ENCODE assay signal across 19 mouse cellular contexts in the genomic region with DNA sequence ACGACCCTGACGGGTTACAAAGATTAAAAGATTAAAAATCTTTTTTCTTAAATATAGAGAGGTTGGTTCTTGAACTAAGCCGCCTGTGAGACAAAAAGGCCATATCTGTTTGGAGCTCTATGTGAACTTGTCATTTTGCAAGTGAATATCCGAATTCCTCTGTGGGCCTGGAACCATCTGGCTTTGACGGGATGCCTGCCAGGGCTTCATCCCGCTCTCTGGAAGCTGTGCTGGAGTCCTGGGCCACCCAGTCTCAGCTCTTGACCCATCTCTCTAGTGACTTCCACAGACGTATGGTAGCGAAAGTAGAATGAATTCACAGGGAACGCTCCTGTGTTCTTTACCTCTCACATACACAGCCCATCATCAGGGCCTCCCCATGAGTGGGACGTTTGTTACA. TPM values are rescaled to one million over a fixed set of nuclear protein-coding genes. Genes with fewer than 3 reads are reported as not detected.
DNase-seq lines count a peak whose midpoint lies in the region; ATAC-seq and TF ChIP-seq lines count a peak whose summit lies in the region.
"Had no signal": no experiment of that assay in that cellular context is flagged by ENCODE, and none has a peak within 500 bp of the region (broad histone marks: within the 10 kb centered on the region; RNA-seq: fewer than 3 reads in every experiment).

No protein-coding gene starts in this region.

- WGBS in cerebellum, adult 2 months = 33% methylated on average over 10 of the region's 10 CpGs
- 75% methylated on average over 10 of the region's 10 CpGs for WGBS in kidney, embryonic 16.5 days
- 62% methylated on average over 10 of the region's 10 CpGs for WGBS in stomach, postnatal 0 days

- no peak for TF ChIP-seq POLR2A in cerebellum, adult 2 months (IDR thresholded peaks at IDR 0.05; ENCODE audit: borderline replicate concordance, insufficient read depth, low read length)

- H3K4me3 ChIP-seq in cerebellum, adult 2 months (replicated peaks; ENCODE audit: insufficient read depth, low read depth, low read length) = no peak overlapping the region
- H3K4me3 ChIP-seq in kidney, embryonic 16.5 days (ENCODE audit: low read length) = no peak overlapping the region
- H3K4me3 ChIP-seq in stomach, postnatal 0 days (ENCODE audit: low read depth, low read length) = no peak overlapping the region
- H3K4me3 ChIP-seq: embryonic facial prominence, embryonic 12.5 days; forebrain, embryonic 15.5 days; hindbrain, embryonic 13.5 days had no signal

- peaks cover 6% of the 10 kb centered on the region for H3K4me1 ChIP-seq in cerebellum, adult 2 months (ENCODE audit: control insufficient read depth, insufficient read depth, low read length)
- peaks cover 14% of the 10 kb centered on the region for H3K4me1 ChIP-seq in kidney, embryonic 16.5 days (ENCODE audit: insufficient read depth, low read length)
- peaks cover 2% of the 10 kb centered on the region; the same call in 1 of the 2 replicates for H3K4me1 ChIP-seq in stomach, postnatal 0 days (replicated peaks; ENCODE audit: control insufficient read depth, insufficient read depth)

- TF ChIP-seq EP300 in stomach, postnatal 0 days (optimal IDR thresholded peaks at IDR 0.05) = no peak

- DNase-seq in cerebellum, adult 2 months = peak; percentile 20 to 30
- DNase-seq in cerebellum, adult 8-10 months = no peak
- peak; percentile 17 to 25 for DNase-seq in cerebellum, postnatal 36 days
- no peak for DNase-seq in cerebellum, adult 9-11 months
- peak; percentile 30 for DNase-seq in kidney, postnatal 10 days
- DNase-seq in stomach, postnatal 0 days (ENCODE audit: low spot score) = no peak
- DNase-seq: adrenal gland, adult 8-10 months; adrenal gland, postnatal 36 days; B cell, adult 2 months; gastrocnemius, postnatal 36 days; kidney, adult 11 months had no signal

- H3K9ac ChIP-seq in kidney, embryonic 16.5 days (replicated peaks; ENCODE audit: low read length) = no peak overlapping the region
- H3K9ac ChIP-seq in stomach, postnatal 0 days (ENCODE audit: low read length) = no peak overlapping the region
- H3K9ac ChIP-seq: embryonic facial prominence, embryonic 12.5 days; forebrain, embryonic 15.5 days; hindbrain, embryonic 13.5 days had no signal

- H3K9me3 ChIP-seq in kidney, embryonic 16.5 days (ENCODE audit: low read length) = no peaks in the 10 kb centered on the region
- H3K9me3 ChIP-seq in stomach, postnatal 0 days (ENCODE audit: control insufficient read depth, low read length) = no peaks in the 10 kb centered on the region
- H3K9me3 ChIP-seq: embryonic facial prominence, embryonic 12.5 days; forebrain, embryonic 15.5 days; G1E; hindbrain, embryonic 13.5 days had no signal

- no peak overlapping the region for H3K27ac ChIP-seq in cerebellum, adult 2 months (ENCODE audit: insufficient read depth, low read length)
- no peak overlapping the region for H3K27ac ChIP-seq in kidney, embryonic 16.5 days (ENCODE audit: low read length)
- 0 out of 2 replicates have a peak overlapping the region, but pooled peaks have one; percentile 18 for H3K27ac ChIP-seq in stomach, postnatal 0 days (replicated peaks)
- H3K27ac ChIP-seq: embryonic facial prominence, embryonic 12.5 days; forebrain, embryonic 15.5 days; hindbrain, embryonic 13.5 days; hindbrain, postnatal 0 days had no signal

- no peaks in the 10 kb centered on the region for H3K36me3 ChIP-seq in kidney, embryonic 16.5 days (ENCODE audit: insufficient read depth, low read length)
- no peaks in the 10 kb centered on the region for H3K36me3 ChIP-seq in stomach, postnatal 0 days (ENCODE audit: control insufficient read depth, insufficient read depth, low read length)
- H3K36me3 ChIP-seq: embryonic facial prominence, embryonic 12.5 days; forebrain, embryonic 15.5 days; G1E; hindbrain, embryonic 13.5 days had no signal

- no peak overlapping the region for H3K4me2 ChIP-seq in kidney, embryonic 16.5 days (replicated peaks; ENCODE audit: low read depth, low read length)
- no peak overlapping the region for H3K4me2 ChIP-seq in stomach, postnatal 0 days (replicated peaks; ENCODE audit: low read depth)
- H3K4me2 ChIP-seq: embryonic facial prominence, embryonic 12.5 days; forebrain, embryonic 15.5 days; heart, embryonic 11.5 days; hindbrain, embryonic 13.5 days had no signal

- no peaks in the 10 kb centered on the region for H3K27me3 ChIP-seq in cerebellum, adult 2 months (ENCODE audit: control insufficient read depth, insufficient read depth, low read length)
- no peaks in the 10 kb centered on the region for H3K27me3 ChIP-seq in kidney, embryonic 16.5 days (ENCODE audit: insufficient read depth, low read length)
- H3K27me3 ChIP-seq in stomach, postnatal 0 days (ENCODE audit: control insufficient read depth, insufficient read depth, low read length) = no peaks in the 10 kb centered on the region
- H3K27me3 ChIP-seq: embryonic facial prominence, embryonic 12.5 days; forebrain, embryonic 15.5 days; hindbrain, embryonic 13.5 days had no signal

- no peak for TF ChIP-seq CTCF in cerebellum, adult 2 months (IDR thresholded peaks at IDR 0.05; ENCODE audit: borderline replicate concordance, insufficient read depth, low read depth, low read length)
- no peak for TF ChIP-seq CTCF in stomach, postnatal 0 days (IDR thresholded peaks at IDR 0.05; ENCODE audit: low read depth)

- ATAC-seq in kidney, embryonic 16.5 days (ENCODE audit: low FRiP score, low TSS enrichment) = no peak
- no peak for ATAC-seq in stomach, postnatal 0 days (ENCODE audit: low FRiP score, low TSS enrichment)
- ATAC-seq: CD4-positive, CD25-positive, alpha-beta regulatory T cell, adult 4 months; forebrain, embryonic 15.5 days; hindbrain, postnatal 0 days had no signal

RNA-seq across cellular contexts. Expression of gene Tmem154, which starts 27.9 kb away (rescaled TPM):
- 0.46 and 0.62 TPM in 2 replicates for polyA plus RNA-seq in cerebellum, adult 2 months (2012; rRNA removed)
- polyA plus RNA-seq in kidney, embryonic 16.5 days (2015; fragmentation: Nextera tagmentation; extraction: Ambion mirVana) = 0.82 and 0.89 TPM in 2 replicates
- 20.9 and 24.7 TPM in 2 replicates for polyA plus RNA-seq in stomach, postnatal 0 days (2015; fragmentation: Nextera tagmentation; extraction: Ambion mirVana)

Comparison
In these comparisons a context has a peak if more than half of its experiments do, and no peak if none do; other contexts are left out.
1. DNase-seq: peak in cerebellum, adult 2 months (2 of 2), cerebellum, postnatal 36 days (2 of 2) and kidney, postnatal 10 days (single experiment); none in cerebellum, adult 8-10 months (single experiment), cerebellum, adult 9-11 months (single experiment) and stomach, postnatal 0 days (single experiment).
2. RNA of gene Tmem154, which starts 27.9 kb away (polyA plus RNA-seq): 20.9 to 24.7 TPM in stomach, postnatal 0 days; 0.82 to 0.89 TPM in kidney, embryonic 16.5 days and 0.46 to 0.62 TPM in cerebellum, adult 2 months; every median in the first group is over 10 times any median in the second.